Mouse (Mus musculus) liver, embryonic 14.5 days (tissue): ENCODE results near the gene Trim12c. TPM values are rescaled to one million over a fixed set of nuclear protein-coding genes. Genes with fewer than 3 reads are reported as not detected.

Experiments used
- ATAC-seq: fragments of 200-750 bp; cut with Nextera tagmentation; 2 replicates; pipeline ENCODE4 v1.8.0; 2017; ENCODE audit warnings: moderate number of reproducible peaks, mild to moderate bottlenecking, moderate library complexity; ENCODE audit not compliant: insufficient read depth
- DNase-seq, 3 experiments: peaks; one replicate each; pipeline ENCODE4 v3.0.0-alpha.2; 2012 to 2013; ENCODE audit warnings: low read depth in 3 of 3, low spot score in 3 of 3
- H3K27ac ChIP-seq: fragments of 300-500 bp; sonication (generic); 2 replicates; pipeline ENCODE4 v1.5.1; 2014; ENCODE audit warnings: moderate library complexity, mild to moderate bottlenecking, control low read depth, inconsistent platforms
- H3K27me3 ChIP-seq: fragments of 300-500 bp; sonication (generic); 2 replicates; pipeline ENCODE4 v1.6.1; 2014; ENCODE audit warnings: mild to moderate bottlenecking, low read length, moderate library complexity; ENCODE audit not compliant: control insufficient read depth, insufficient read depth
- H3K36me3 ChIP-seq: fragments of 300-500 bp; sonication (generic); replicated peaks from 2 replicates; pipeline ENCODE4 v1.6.1; 2014; ENCODE audit warnings: low read depth; ENCODE audit not compliant: control insufficient read depth, insufficient read depth
- H3K4me1 ChIP-seq, 2 experiments: fragments of 200-500 bp in 1 of 2; fragments of 300-500 bp in 1 of 2; sonication (generic) in 1 of 2; replicated peaks; 2 replicates each; pipeline ENCODE4 v1.6.1; 2012 to 2014; ENCODE audit warnings: antibody characterized with exemption in 1 of 2, inconsistent platforms in 1 of 2, low read length in 1 of 2; ENCODE audit not compliant: control insufficient read depth in 2 of 2, insufficient read depth in 2 of 2
- H3K4me2 ChIP-seq: fragments of 300-500 bp; sonication (generic); 2 replicates; pipeline ENCODE4 v1.6.1; 2014; ENCODE audit warnings: low read depth, mild to moderate bottlenecking, control low read depth, moderate library complexity
- H3K4me3 ChIP-seq, 2 experiments: fragments of 200-500 bp in 1 of 2; fragments of 300-500 bp in 1 of 2; sonication (generic) in 1 of 2; 2 replicates each; pipeline ENCODE4 v1.5.1; 2012 to 2014; ENCODE audit warnings: low read depth in 2 of 2, low read length in 2 of 2, mild to moderate bottlenecking in 2 of 2, control low read depth in 1 of 2, inconsistent platforms in 1 of 2, moderate library complexity in 1 of 2; ENCODE audit not compliant: insufficient read depth in 1 of 2
- H3K9ac ChIP-seq: fragments of 300-500 bp; sonication (generic); replicated peaks from 2 replicates; pipeline ENCODE4 v1.6.1; 2014; ENCODE audit warnings: mild to moderate bottlenecking, control low read depth, moderate library complexity
- H3K9me3 ChIP-seq: fragments of 300-500 bp; sonication (generic); 2 replicates; pipeline ENCODE4 v1.6.1; 2016; ENCODE audit warnings: low read length, mixed read lengths; ENCODE audit not compliant: control insufficient read depth
- CTCF ChIP-seq: IDR thresholded peaks from 2 replicates; pipeline ENCODE4 v1.5.1; 2016; ENCODE audit warnings: antibody characterized with exemption, low read depth, control low read depth
- EP300 ChIP-seq: IDR thresholded peaks from 2 replicates; pipeline ENCODE4 v1.6.1; 2016; ENCODE audit warnings: antibody characterized with exemption, low read depth
- WGBS: fragments of 180-500 bp; shearing (Covaris S2); extraction: QIAGEN DNeasy Blood & Tissue Kit; methylation state at CpG from one replicate; pipeline ENCODE4 v1.1.7; 2014; ENCODE audit not compliant: insufficient replicate concordance; 5-methylcytosine and 5-hydroxymethylcytosine counted together
- polyA plus RNA-seq, 2 experiments: library from polyadenylated mRNA; depleted of rRNA in 1 of 2; stranded (reverse) in 1 of 2; unstranded in 1 of 2; fragments of >200 nt; fragmentation: Nextera tagmentation in 1 of 2; extraction: Ambion mirVana in 1 of 2; gene quantifications; 2 replicates each; pipeline versions ENCODE4 v1.2.1 to v1.2.3; 2012 to 2014

Gene Trim12c
- polyA plus RNA-seq (2012; rRNA removed), result 1.0 and 1.7 TPM in 2 replicates
- 0.52 and 0.61 TPM in 2 replicates for polyA plus RNA-seq (2014; fragmentation: Nextera tagmentation; extraction: Ambion mirVana)

GRCm38 (mm10) chr7:104352717-104353599 is at the start of gene Trim12c:
Trim12c (minus strand) TSS chr7:104353362.
- peak; percentile 23; the same call in 1 of the 2 replicates for TF ChIP-seq EP300
- TF ChIP-seq CTCF, result no peak
- 2% methylated on average over 14 of the region's 14 CpGs for WGBS
- Histone ChIP-seq H3K4me2 (peak within 1 kb of the TSS; percentile 74), H3K27me3 (no peaks in the 10 kb centered on the region), H3K27ac (peak within 1 kb of the TSS; percentile 53), H3K36me3 (no peaks in the 10 kb centered on the region), H3K9me3 (no peaks in the 10 kb centered on the region), H3K4me3 (peak within 1 kb of the TSS; percentile 62 to 77), H3K4me1 (peaks cover 0 to 9% of the 10 kb centered on the region in 2 experiments; a peak in 2 of 4 replicates), H3K9ac (peak within 1 kb of the TSS; percentile 59)
- peak; percentile 68 to 81 (median 78) for DNase-seq
- peak; percentile 100 for ATAC-seq

DNA sequence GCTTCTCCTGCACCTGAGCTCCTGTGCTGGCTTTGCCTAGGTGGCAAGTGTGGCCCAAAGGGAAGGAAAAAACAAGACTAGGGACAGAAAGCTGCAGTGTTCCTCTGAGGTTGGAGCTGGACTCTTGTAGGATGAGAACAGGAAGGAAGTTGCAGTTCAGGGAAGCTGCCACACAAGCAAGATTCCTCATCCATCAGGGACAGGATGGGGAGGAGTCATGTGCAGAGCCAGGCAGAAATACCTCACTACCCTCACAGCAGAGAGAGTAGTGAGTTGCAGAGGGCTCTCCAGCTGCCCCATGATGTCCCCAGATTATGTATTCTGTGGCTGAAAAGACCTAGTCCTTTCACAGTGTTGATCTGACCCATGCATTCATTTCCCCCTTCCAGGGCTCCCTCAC is 48.0 kb upstream of the Trim12c start:
- no peaks in the 10 kb centered on the region for H3K27me3 ChIP-seq
- no peak for TF ChIP-seq CTCF
- TF ChIP-seq EP300, result no peak
- H3K4me2 ChIP-seq, result no peak overlapping the region
- H3K9ac ChIP-seq, result no peak overlapping the region
- DNase-seq, result no peak
- no peaks in the 10 kb centered on the region for H3K9me3 ChIP-seq
- no peaks in the 10 kb centered on the region for H3K36me3 ChIP-seq
- ATAC-seq, result 0 out of 2 replicates have a peak, but pooled peaks have one; percentile 37
- H3K4me1 ChIP-seq, result no peaks in the 10 kb centered on the region
- no peak overlapping the region for H3K4me3 ChIP-seq
- no peak overlapping the region for H3K27ac ChIP-seq

- TF ChIP-seq EP300, result no peak
- no peak for TF ChIP-seq CTCF
- H3K27ac ChIP-seq, result no peak within 1 kb of the TSS
- DNase-seq (no peak), ATAC-seq (no peak)
- no peaks in the 10 kb centered on the region for H3K36me3 ChIP-seq
- no peaks in the 10 kb centered on the region for H3K27me3 ChIP-seq
- WGBS, result 21% methylated on average over 1 of the region's 1 CpGs
- H3K4me3 ChIP-seq, result no peak within 1 kb of the TSS
- H3K4me1 ChIP-seq, result no peaks in the 10 kb centered on the region
- H3K9me3 ChIP-seq, result no peaks in the 10 kb centered on the region
- no peak within 1 kb of the TSS for H3K4me2 ChIP-seq
- H3K9ac ChIP-seq, result no peak within 1 kb of the TSS
Measured at GRCm38 (mm10) chr7:104400698-104401097, 47.5 kb upstream of the Trim12c start, which contains the start of gene Trim30c. Trim30c (minus strand) TSS chr7:104400837.

- H3K27ac ChIP-seq, result no peak overlapping the region
- H3K9ac ChIP-seq, result no peak overlapping the region
- H3K9me3 ChIP-seq, result no peaks in the 10 kb centered on the region
- no peak for ATAC-seq
- 59% methylated on average over 1 of the region's 1 CpGs for whole genome bisulfite sequencing
- no peak for TF ChIP-seq EP300
- TF ChIP-seq CTCF, result no peak
- H3K4me2 ChIP-seq, result no peak overlapping the region
- no peak for DNase-seq
- H3K4me3 ChIP-seq, result no peak overlapping the region
- H3K27me3 ChIP-seq, result no peaks in the 10 kb centered on the region
- no peaks in the 10 kb centered on the region for H3K4me1 ChIP-seq
- H3K36me3 ChIP-seq, result no peaks in the 10 kb centered on the region
Measured at GRCm38 (mm10) chr7:104398492-104398891, 45.3 kb upstream of the Trim12c start.

GRCm38 (mm10) chr7:104369736-104370414 is 16.7 kb upstream of the Trim12c start, which contains the start of gene Trim30b:
Trim30b (minus strand) TSS chr7:104369884.
- Histone ChIP-seq H3K4me2 (no peak within 1 kb of the TSS), H3K27ac (no peak within 1 kb of the TSS), H3K27me3 (no peaks in the 10 kb centered on the region), H3K9ac (no peak within 1 kb of the TSS), H3K4me1 (no peaks in the 10 kb centered on the region), H3K9me3 (no peaks in the 10 kb centered on the region), H3K4me3 (no peak within 1 kb of the TSS), H3K36me3 (no peaks in the 10 kb centered on the region)
- TF ChIP-seq EP300, result no peak
- TF ChIP-seq CTCF, result peak; percentile 30; the same call in 1 of the 2 replicates
- ATAC-seq, result peak; percentile 47; the same call in 1 of the 2 replicates
- 45% methylated on average over 1 of the region's 1 CpGs for WGBS
- DNase-seq, result peak in 1 of 3 experiments; percentile 10
